In the genomic region with DNA sequence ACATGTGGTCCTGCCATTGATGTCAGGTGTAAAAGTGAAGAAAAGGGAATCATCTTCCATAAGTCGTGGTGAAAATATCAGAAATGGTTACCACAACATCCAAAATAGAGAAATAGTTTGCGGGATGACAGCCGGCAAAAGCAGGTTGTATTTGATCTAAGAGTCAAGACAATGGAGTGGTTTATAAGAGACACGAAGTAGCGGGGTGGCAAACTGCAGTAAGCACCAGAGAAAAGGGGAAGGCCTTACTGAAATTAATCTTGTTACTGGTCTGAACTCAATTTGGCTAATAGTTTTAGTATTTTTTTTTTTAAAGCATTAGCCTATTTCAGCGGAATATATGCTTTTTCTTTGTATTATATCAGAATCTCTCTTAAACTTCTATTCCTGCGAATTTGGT, we compare ENCODE assay signal across 8 mouse cellular contexts. TPM values are rescaled to one million over a fixed set of nuclear protein-coding genes. Genes with fewer than 3 reads are reported as not detected.
DNase-seq lines count a peak whose midpoint lies in the region; ATAC-seq and TF ChIP-seq lines count a peak whose summit lies in the region.

No protein-coding gene starts in this region.

- peak overlapping the region; percentile 90 for H3K4me3 ChIP-seq in heart, embryonic 16.5 days (ENCODE audit: low read length)
- H3K4me3 ChIP-seq in bone marrow macrophage, adult 2 months (ENCODE audit: insufficient read depth, low read length) = peak overlapping the region; percentile 100
- peak overlapping the region; percentile 69 for H3K4me3 ChIP-seq in hindbrain, embryonic 15.5 days
- peak overlapping the region; percentile 89 for H3K4me3 ChIP-seq in midbrain, embryonic 14.5 days (replicated peaks; ENCODE audit: low read depth, low read length)

- no peaks in the 10 kb centered on the region for H3K27me3 ChIP-seq in heart, embryonic 16.5 days (ENCODE audit: control insufficient read depth, insufficient read depth, low read length)
- H3K27me3 ChIP-seq in hindbrain, embryonic 15.5 days = no peaks in the 10 kb centered on the region
- no peaks in the 10 kb centered on the region for H3K27me3 ChIP-seq in midbrain, embryonic 14.5 days (ENCODE audit: control insufficient read depth, insufficient read depth, low read length)

- peak overlapping the region; percentile 4; the same call in 1 of the 2 replicates for H3K9ac ChIP-seq in heart, embryonic 16.5 days (ENCODE audit: low read length)
- H3K9ac ChIP-seq in hindbrain, embryonic 15.5 days = peak overlapping the region; percentile 31; the same call in 1 of the 2 replicates
- H3K9ac ChIP-seq in midbrain, embryonic 14.5 days (replicated peaks; ENCODE audit: low read length) = no peak overlapping the region

- H3K27ac ChIP-seq in heart, embryonic 16.5 days (ENCODE audit: low read length) = peak overlapping the region; percentile 17
- 0 out of 2 replicates have a peak overlapping the region, but pooled peaks have one; percentile 10 for H3K27ac ChIP-seq in bone marrow macrophage, adult 2 months (ENCODE audit: insufficient read depth, low read depth, low read length)
- H3K27ac ChIP-seq in hindbrain, embryonic 15.5 days (replicated peaks) = peak overlapping the region; percentile 99
- H3K27ac ChIP-seq in midbrain, embryonic 14.5 days (replicated peaks; ENCODE audit: low read depth, low read length) = peak overlapping the region; percentile 99; the same call in 1 of the 2 replicates

- TF ChIP-seq POLR2A in bone marrow macrophage, adult 2 months (IDR thresholded peaks at IDR 0.05; ENCODE audit: borderline replicate concordance, low read depth, low read length) = no peak

- H3K36me3 ChIP-seq in heart, embryonic 16.5 days (ENCODE audit: control insufficient read depth, insufficient read depth) = no peaks in the 10 kb centered on the region
- H3K36me3 ChIP-seq in hindbrain, embryonic 15.5 days = no peaks in the 10 kb centered on the region
- no peaks in the 10 kb centered on the region for H3K36me3 ChIP-seq in midbrain, embryonic 14.5 days (ENCODE audit: control insufficient read depth, insufficient read depth, low read length)

- H3K4me2 ChIP-seq in heart, embryonic 16.5 days (ENCODE audit: low read depth, low read length) = peak overlapping the region; percentile 77
- peak overlapping the region; percentile 70 for H3K4me2 ChIP-seq in hindbrain, embryonic 15.5 days
- peak overlapping the region; percentile 67 for H3K4me2 ChIP-seq in midbrain, embryonic 14.5 days (ENCODE audit: low read length)

- intact Hi-C loops in heart, postnatal 14 days (cut with DNase I) = loop anchor here (5.0 kb wide), 3 partner anchors 87 to 223 kb away; partner anchors contain the start of gene Pcnx4

- no peak for DNase-seq in heart, postnatal 14 days
- no peak for DNase-seq in midbrain, embryonic 14.5 days
- DNase-seq in urinary bladder, postnatal 25 days (ENCODE audit: low spot score) = no peak
- DNase-seq in right cerebral cortex, adult 18-20 months = no peak

- TF ChIP-seq CTCF in bone marrow macrophage, adult 2 months (IDR thresholded peaks at IDR 0.05; ENCODE audit: low read depth, low read length) = no peak

- H3K9me3 ChIP-seq in heart, embryonic 16.5 days (replicated peaks; ENCODE audit: control insufficient read depth, low read length) = no peaks in the 10 kb centered on the region
- H3K9me3 ChIP-seq in hindbrain, embryonic 15.5 days = no peaks in the 10 kb centered on the region
- no peaks in the 10 kb centered on the region for H3K9me3 ChIP-seq in midbrain, embryonic 14.5 days (ENCODE audit: control insufficient read depth, low read length)

- WGBS in heart, embryonic 16.5 days = 14% methylated on average over 7 of the region's 7 CpGs
- 9% methylated on average over 7 of the region's 7 CpGs for WGBS in hindbrain, embryonic 15.5 days
- 11% methylated on average over 7 of the region's 7 CpGs for WGBS in midbrain, embryonic 14.5 days

- ATAC-seq in heart, embryonic 16.5 days (replicated peaks; ENCODE audit: extremely low read depth, insufficient read depth, low FRiP score) = no peak
- no peak for ATAC-seq in hindbrain, embryonic 15.5 days (ENCODE audit: low FRiP score, low read depth)
- no peak for ATAC-seq in midbrain, embryonic 14.5 days (ENCODE audit: low FRiP score, low TSS enrichment)
- ATAC-seq in megakaryocyte-erythroid progenitor cell, adult 5-6 weeks (replicated peaks; ENCODE audit: low FRiP score, low TSS enrichment, poor library complexity, severe bottlenecking) = no peak

- peaks cover 25% of the 10 kb centered on the region for H3K4me1 ChIP-seq in heart, embryonic 16.5 days (ENCODE audit: control insufficient read depth, insufficient read depth, low read length)
- peaks cover 20% of the 10 kb centered on the region for H3K4me1 ChIP-seq in bone marrow macrophage, adult 2 months (ENCODE audit: control insufficient read depth, insufficient read depth, low read length)
- peaks cover 28% of the 10 kb centered on the region for H3K4me1 ChIP-seq in hindbrain, embryonic 15.5 days (replicated peaks)
- peaks cover 27% of the 10 kb centered on the region for H3K4me1 ChIP-seq in midbrain, embryonic 14.5 days (ENCODE audit: control insufficient read depth, insufficient read depth, low read length)

RNA-seq across cellular contexts. Expression of gene Ppm1a, which starts 2.7 kb away (rescaled TPM):
- 29.0 and 38.4 TPM in 2 replicates for polyA plus RNA-seq in heart, embryonic 16.5 days (2015; fragmentation: Nextera tagmentation; extraction: Ambion mirVana)
- total RNA-seq in heart, postnatal 14 days (2021) = 100 to 1,000 TPM; 203 to 208 TPM
- 79.3 and 84.4 TPM in 2 replicates for polyA plus RNA-seq in bone marrow macrophage, adult 2 months (2012; ENCODE audit: insufficient read depth, insufficient read length, missing spikeins)
- 63.0 and 70.9 TPM in 2 replicates for polyA plus RNA-seq in hindbrain, embryonic 15.5 days (2015; fragmentation: Nextera tagmentation; extraction: Ambion mirVana)
- polyA plus RNA-seq in midbrain, embryonic 14.5 days (2014; fragmentation: Nextera tagmentation; extraction: Ambion mirVana) = 92.8 and 108 TPM in 2 replicates
- 69.9 and 88.3 TPM in 2 replicates for total RNA-seq in megakaryocyte-erythroid progenitor cell, adult 5-6 weeks (2014; fragmentation: Nextera tagmentation)
- 137 and 152 TPM in 2 replicates for total RNA-seq in megakaryocyte-erythroid progenitor cell, adult 5-6 weeks (2017)

Comparison
In these comparisons a context has a peak if more than half of its experiments do, and no peak if none do; other contexts are left out.
1. H3K27ac ChIP-seq: peak in every context shown above with its lines; median percentile 99 in hindbrain, embryonic 15.5 days; 99 in midbrain, embryonic 14.5 days; 17 in heart, embryonic 16.5 days; 10 in bone marrow macrophage, adult 2 months.